Mouse (Mus musculus) embryonic facial prominence, embryonic 11.5 days (tissue): ENCODE data around the gene Supt6. TPM values are rescaled to one million over a fixed set of nuclear protein-coding genes. Genes with fewer than 3 reads are reported as not detected.
"Not testable (repeated sequence)": the region's sequence is repeated elsewhere in the genome, so short reads cannot be mapped to it uniquely, and the experiment has no call there.

Experiments
- ATAC-seq: fragments of 200-750 bp; cut with Nextera tagmentation; replicated peaks from 2 replicates; pipeline ENCODE4 v1.8.0; 2017; ENCODE audit warnings: low read depth; ENCODE audit not compliant: insufficient number of reproducible peaks, low FRiP score, low TSS enrichment
- DNase-seq: peaks from one replicate; pipeline ENCODE4 v3.0.0-alpha.2; 2015; ENCODE audit warnings: low spot score
- H3K27ac ChIP-seq: fragments of 300-500 bp; sonication (generic); replicated peaks from 2 replicates; pipeline ENCODE4 v1.5.1; 2014; ENCODE audit warnings: mild to moderate bottlenecking, low read depth, low read length, control low read depth
- H3K27me3 ChIP-seq: fragments of 300-500 bp; sonication (generic); 2 replicates; pipeline ENCODE4 v1.6.1; 2014; ENCODE audit warnings: mild to moderate bottlenecking, low read length, moderate library complexity, mixed read lengths; ENCODE audit not compliant: control insufficient read depth, insufficient read depth
- H3K36me3 ChIP-seq: fragments of 300-500 bp; sonication (generic); replicated peaks from 2 replicates; pipeline ENCODE4 v1.6.1; 2014; ENCODE audit warnings: low read depth, mild to moderate bottlenecking, low read length, moderate library complexity, mixed read lengths; ENCODE audit not compliant: control insufficient read depth, insufficient read depth
- H3K4me1 ChIP-seq: fragments of 300-500 bp; sonication (generic); 2 replicates; pipeline ENCODE4 v1.6.1; 2014; ENCODE audit warnings: low read length, mixed read lengths; ENCODE audit not compliant: control insufficient read depth, insufficient read depth
- H3K4me2 ChIP-seq: fragments of 300-500 bp; sonication (generic); 2 replicates; pipeline ENCODE4 v1.6.1; 2014; ENCODE audit warnings: low read depth, mild to moderate bottlenecking, control low read depth, low read length, moderate library complexity
- H3K4me3 ChIP-seq: fragments of 300-500 bp; sonication (generic); 2 replicates; pipeline ENCODE4 v1.5.1; 2014; ENCODE audit warnings: low read depth, low read length, control low read depth
- H3K9ac ChIP-seq: fragments of 300-500 bp; sonication (generic); replicated peaks from 2 replicates; pipeline ENCODE4 v1.6.1; 2014; ENCODE audit warnings: mild to moderate bottlenecking, control low read depth, low read length
- H3K9me3 ChIP-seq: fragments of 300-500 bp; sonication (generic); replicated peaks from 2 replicates; pipeline ENCODE4 v1.6.1; 2016; ENCODE audit warnings: mild to moderate bottlenecking, low read length, inconsistent platforms, mixed read lengths; ENCODE audit not compliant: control insufficient read depth
- WGBS: fragments of 180-500 bp; shearing (Covaris S2); extraction: QIAGEN DNeasy Blood & Tissue Kit; methylation state at CpG from one replicate; pipeline ENCODE4 v1.1.7; 2014; 5-methylcytosine and 5-hydroxymethylcytosine counted together
- polyA plus RNA-seq: library from polyadenylated mRNA; unstranded; fragments of >200 nt; fragmentation: Nextera tagmentation; extraction: Ambion mirVana; gene quantifications from 2 replicates; pipeline ENCODE4 v1.2.1, GENCODE M21; 2014

Gene Supt6
- 24.9 and 27.4 TPM in 2 replicates for polyA plus RNA-seq

GRCm38 (mm10) chr11:78245627-78246317 lies at the start of gene Supt6, which contains the start of gene Sdf2:
Gene Supt6 (minus strand): TSS chr11:78245987.
Gene Sdf2 (plus strand): TSS chr11:78245746.
- WGBS, result under 1% methylated on average over 47 of the region's 50 CpGs

GRCm38 (mm10) chr11:78294585-78294984 lies 48.8 kb upstream of the Supt6 start:
- WGBS, result 95% methylated on average over 6 of the region's 6 CpGs
- H3K9ac ChIP-seq, result no peak overlapping the region
- H3K27ac ChIP-seq, result no peak overlapping the region
- no peaks in the 10 kb centered on the region for H3K27me3 ChIP-seq
- H3K4me2 ChIP-seq, result no peak overlapping the region
- DNase-seq (no peak), ATAC-seq (no peak)
- H3K9me3 ChIP-seq, result no peaks in the 10 kb centered on the region
- H3K4me3 ChIP-seq, result no peak overlapping the region
- H3K36me3 ChIP-seq, result no peaks in the 10 kb centered on the region
- H3K4me1 ChIP-seq, result no peaks in the 10 kb centered on the region

More at GRCm38 (mm10) chr11:78245627-78246317, at the start of gene Supt6, which contains the start of gene Sdf2:
- H3K9ac ChIP-seq, result peak within 1 kb of the TSS; percentile 80
- DNase-seq, result peak; percentile 94
- no peaks in the 10 kb centered on the region for H3K9me3 ChIP-seq
- H3K36me3 ChIP-seq, result no peaks in the 10 kb centered on the region; the same call in 1 of the 2 replicates
- H3K4me2 ChIP-seq, result peak within 1 kb of the TSS; percentile 62
- H3K27ac ChIP-seq, result peak within 1 kb of the TSS; percentile 64
- H3K4me1 ChIP-seq, result no peaks in the 10 kb centered on the region; the same call in 1 of the 2 replicates
- no peaks in the 10 kb centered on the region for H3K27me3 ChIP-seq
- H3K4me3 ChIP-seq, result peak within 1 kb of the TSS; percentile 65
- ATAC-seq, result peak; percentile 91

- Histone ChIP-seq H3K36me3 (peaks cover 9% of the 10 kb centered on the region), H3K27me3 (no peaks in the 10 kb centered on the region), H3K9ac (no peak within 1 kb of the TSS), H3K4me1 (no peaks in the 10 kb centered on the region), H3K9me3 (no peaks in the 10 kb centered on the region), H3K4me2 (no peak within 1 kb of the TSS), H3K27ac (no peak within 1 kb of the TSS), H3K4me3 (no peak within 1 kb of the TSS)
- DNase-seq (no peak), ATAC-seq (no peak)
- WGBS, result 94% methylated on average over 4 of the region's 4 CpGs
These were observed 44.9 kb upstream of the Supt6 start, which contains the start of gene BC030499 for GRCm38 (mm10) chr11:78290654-78291053. Gene BC030499 (plus strand): TSS chr11:78290841.

- H3K4me1 ChIP-seq, result no peaks in the 10 kb centered on the region
- no peaks in the 10 kb centered on the region for H3K27me3 ChIP-seq
- DNase-seq (no peak), ATAC-seq (no peak)
- no peaks in the 10 kb centered on the region for H3K9me3 ChIP-seq
- H3K36me3 ChIP-seq, result peaks cover 14% of the 10 kb centered on the region
- WGBS, result 94% methylated on average over 7 of the region's 7 CpGs
- H3K27ac ChIP-seq, result no peak overlapping the region
- no peak overlapping the region for H3K4me3 ChIP-seq
- no peak overlapping the region for H3K4me2 ChIP-seq
- no peak overlapping the region for H3K9ac ChIP-seq
These were observed 43.5 kb upstream of the Supt6 start for GRCm38 (mm10) chr11:78289146-78289763.

GRCm38 (mm10) chr11:78279586-78279985 lies 33.8 kb upstream of the Supt6 start:
- Histone ChIP-seq H3K9ac (no peak overlapping the region), H3K9me3 (no peaks in the 10 kb centered on the region), H3K27ac (no peak overlapping the region), H3K4me3 (no peak overlapping the region), H3K4me2 (no peak overlapping the region), H3K27me3 (no peaks in the 10 kb centered on the region), H3K4me1 (no peaks in the 10 kb centered on the region), H3K36me3 (peaks cover 30% of the 10 kb centered on the region)
- DNase-seq (no peak), ATAC-seq (no peak)
- WGBS, result 91% methylated on average over 4 of the region's 4 CpGs

- H3K4me1 ChIP-seq, result no peaks in the 10 kb centered on the region
- WGBS, result 92% methylated on average over 7 of the region's 7 CpGs
- no peak overlapping the region for H3K9ac ChIP-seq
- no peak overlapping the region for H3K4me2 ChIP-seq
- ATAC-seq (no peak), DNase-seq (no peak)
- no peak overlapping the region for H3K27ac ChIP-seq
- H3K9me3 ChIP-seq, result no peaks in the 10 kb centered on the region
- no peaks in the 10 kb centered on the region for H3K27me3 ChIP-seq
- no peak overlapping the region for H3K4me3 ChIP-seq
- H3K36me3 ChIP-seq, result peaks cover 26% of the 10 kb centered on the region
These were observed 33.1 kb upstream of the Supt6 start for GRCm38 (mm10) chr11:78278853-78279252.

- H3K36me3 ChIP-seq, result peaks cover 26% of the 10 kb centered on the region
- not testable (repeated sequence) for DNase-seq, ATAC-seq, H3K9me3 ChIP-seq, H3K9ac ChIP-seq, H3K4me2 ChIP-seq, H3K27ac ChIP-seq, H3K4me1 ChIP-seq, H3K4me3 ChIP-seq, H3K27me3 ChIP-seq
- WGBS, result 95% methylated on average over 4 of the region's 4 CpGs
These were observed 30.4 kb upstream of the Supt6 start for GRCm38 (mm10) chr11:78276169-78276568.

GRCm38 (mm10) chr11:78275596-78275995 lies 29.8 kb upstream of the Supt6 start:
- H3K4me1 ChIP-seq, result no peaks in the 10 kb centered on the region
- H3K27me3 ChIP-seq, result no peaks in the 10 kb centered on the region
- no peak overlapping the region for H3K4me2 ChIP-seq
- no peak overlapping the region for H3K4me3 ChIP-seq
- H3K36me3 ChIP-seq, result peaks cover 22% of the 10 kb centered on the region
- WGBS, result 97% methylated on average over 1 of the region's 1 CpGs
- H3K9ac ChIP-seq, result no peak overlapping the region
- no peaks in the 10 kb centered on the region for H3K9me3 ChIP-seq
- ATAC-seq, result no peak
- no peak for DNase-seq
- no peak overlapping the region for H3K27ac ChIP-seq
